Mouse (Mus musculus): ENCODE data around the gene Apol11b. TPM values are rescaled to one million over a fixed set of nuclear protein-coding genes. Genes with fewer than 3 reads are reported as not detected.
"Not testable (repeated sequence)": the region's sequence is repeated elsewhere in the genome, so short reads cannot be mapped to it uniquely, and the experiment has no call there.

Gene Apol11b
- not detected for total RNA-seq (2021)

- DNase-seq (ENCODE audit: extremely low spot score in 1 of 2, low spot score in 2 of 2); intact Hi-C loops (cut with DNase I): not testable (repeated sequence)
These were observed at the start of gene Apol11b for GRCm38 (mm10) chr15:77643176-77643575. Gene Apol11b, minus strand, starts transcription at chr15:77643286.

DNA sequence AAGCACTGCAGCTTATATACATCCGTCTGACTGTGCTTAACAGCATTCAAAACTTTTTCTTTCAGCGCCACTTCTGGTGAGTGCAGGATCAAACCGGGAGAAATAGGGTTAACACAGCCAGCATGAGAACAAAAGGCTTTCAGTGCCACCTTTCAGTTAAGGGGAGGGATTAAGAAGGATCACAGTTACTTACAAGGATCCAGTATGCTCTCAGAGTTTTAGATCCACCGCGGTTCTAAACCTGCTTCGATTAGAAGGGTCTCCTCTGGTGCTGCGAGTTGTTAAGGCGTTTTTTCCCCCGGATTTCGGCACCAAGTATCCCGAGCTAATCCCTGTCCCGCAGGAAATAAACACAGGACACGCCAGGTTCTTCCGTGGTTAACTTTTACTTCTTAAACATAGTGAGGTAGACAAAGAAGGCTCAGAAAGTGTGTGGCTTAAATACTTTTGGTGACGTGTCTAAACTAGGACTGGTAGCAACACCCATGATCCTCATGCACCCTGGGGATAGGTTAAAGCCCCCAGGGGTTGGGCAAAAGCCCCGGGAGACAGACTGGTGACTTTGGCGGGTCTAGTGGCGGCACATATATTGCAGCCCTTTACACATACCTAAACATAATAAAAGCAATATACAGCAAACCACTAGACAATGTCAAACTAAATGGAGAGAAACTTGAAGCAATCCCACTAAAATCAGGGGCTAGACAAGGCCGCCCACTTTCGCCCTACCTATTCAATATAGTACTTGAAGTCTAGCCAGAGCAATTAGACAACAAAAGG lies 48.6 kb upstream of the Apol11b start:
- DNase-seq (ENCODE audit: extremely low spot score in 1 of 2, low spot score in 2 of 2); intact Hi-C loops (cut with DNase I): not testable (repeated sequence)

DNA sequence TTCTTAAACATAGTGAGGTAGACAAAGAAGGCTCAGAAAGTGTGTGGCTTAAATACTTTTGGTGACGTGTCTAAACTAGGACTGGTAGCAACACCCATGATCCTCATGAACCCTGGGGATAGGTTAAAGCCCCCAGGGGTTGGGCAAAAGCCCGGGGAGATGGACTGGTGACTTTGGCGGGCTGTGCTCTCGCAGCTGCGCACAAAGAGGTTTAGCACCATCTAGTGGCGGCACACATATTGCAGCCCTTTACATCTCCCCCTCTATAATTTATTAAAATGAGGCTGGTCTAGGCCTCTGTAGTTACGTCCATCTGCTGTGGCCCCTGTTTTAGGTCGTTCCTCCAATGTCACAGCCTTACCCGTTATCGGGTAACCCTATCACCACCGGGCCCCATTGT lies 40.9 kb upstream of the Apol11b start:
- DNase-seq (ENCODE audit: extremely low spot score in 1 of 2, low spot score in 2 of 2) = peak in 1 of 2 experiments; percentile 36
- intact Hi-C loops (cut with DNase I) = not testable (repeated sequence)

- DNase-seq (ENCODE audit: extremely low spot score in 1 of 2, low spot score in 2 of 2); intact Hi-C loops (cut with DNase I): not testable (repeated sequence)
These were observed 31.0 kb upstream of the Apol11b start for GRCm38 (mm10) chr15:77674081-77674480.

DNA sequence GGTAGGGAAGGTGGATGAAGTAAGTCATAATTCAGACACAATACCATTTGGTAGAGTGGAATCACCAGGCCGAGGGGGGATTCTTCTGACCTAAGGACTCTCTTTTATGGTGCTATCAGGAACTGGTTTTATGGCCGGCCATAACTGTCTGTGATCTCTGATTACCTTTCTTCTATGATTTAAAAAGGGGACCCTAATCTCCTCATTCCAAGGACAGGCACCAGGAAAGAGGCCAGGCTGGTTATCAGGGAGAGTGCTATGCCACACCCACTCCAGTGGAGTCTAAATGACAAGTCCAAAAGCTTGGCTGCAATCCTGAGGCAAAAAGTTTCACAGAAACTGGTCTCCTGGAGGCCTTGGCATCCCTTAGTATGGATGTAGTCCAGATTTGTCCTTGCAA lies 18.8 kb upstream of the Apol11b start:
- intact Hi-C loops (cut with DNase I); DNase-seq (ENCODE audit: extremely low spot score in 1 of 2, low spot score in 2 of 2): not testable (repeated sequence)

GRCm38 (mm10) chr15:77659773-77660172 lies 16.7 kb upstream of the Apol11b start:
- intact Hi-C loops (cut with DNase I); DNase-seq (ENCODE audit: extremely low spot score in 1 of 2, low spot score in 2 of 2): not testable (repeated sequence)

DNA sequence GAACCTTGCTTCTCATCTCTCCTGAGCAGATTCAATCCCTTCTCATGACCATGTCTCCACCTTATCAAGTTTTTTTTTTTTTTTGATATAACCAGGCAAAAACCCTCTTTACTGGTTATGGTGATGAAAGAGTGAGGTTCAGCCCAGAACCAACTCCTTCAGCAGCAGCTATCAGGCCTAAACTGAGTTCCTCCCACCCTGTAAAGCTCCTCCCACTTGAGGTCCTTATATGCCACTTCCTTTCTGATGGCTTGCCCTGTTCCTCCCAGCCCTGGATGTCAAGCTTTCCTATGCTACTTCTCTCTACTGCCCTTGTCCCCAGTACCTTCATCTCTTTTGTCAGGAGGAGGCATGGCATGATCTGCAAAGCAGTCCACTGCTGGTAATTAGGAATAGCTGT lies 8.1 kb upstream of the Apol11b start:
- DNase-seq (ENCODE audit: extremely low spot score in 1 of 2, low spot score in 2 of 2) = not testable (repeated sequence)

DNA sequence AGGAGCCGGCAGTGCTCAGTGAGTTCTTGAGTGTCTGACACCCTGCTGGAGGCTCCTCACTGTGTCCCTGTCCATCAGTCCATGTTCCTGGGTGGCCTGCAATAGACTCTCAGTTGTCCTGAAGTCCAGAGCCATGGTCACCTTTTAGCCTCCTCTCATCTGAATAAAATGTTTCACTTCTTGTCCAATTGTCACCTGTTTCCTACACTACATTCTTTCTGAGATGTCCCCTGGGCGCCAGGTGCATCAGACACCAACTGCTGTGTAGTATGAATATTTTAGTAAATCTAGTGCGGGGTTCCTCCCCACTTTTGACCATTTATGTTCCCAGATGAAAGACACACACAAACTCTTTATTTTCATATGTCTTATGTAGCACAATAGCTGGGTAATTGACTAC lies 13.3 kb downstream of the Apol11b start:
- not testable (repeated sequence) for DNase-seq (ENCODE audit: extremely low spot score in 1 of 2, low spot score in 2 of 2)
- intact Hi-C loops (cut with DNase I) = loop anchor here (5.0 kb wide), 1 partner anchor 108 kb away; no protein-coding TSS in a partner anchor

More for the DNA sequence above, 8.1 kb upstream of the Apol11b start:
- intact Hi-C loops (cut with DNase I) = not testable (repeated sequence)

GRCm38 (mm10) chr15:77628647-77629046 lies 14.4 kb downstream of the Apol11b start:
- intact Hi-C loops (cut with DNase I); DNase-seq (ENCODE audit: extremely low spot score in 1 of 2, low spot score in 2 of 2): not testable (repeated sequence)

- DNase-seq (ENCODE audit: extremely low spot score in 1 of 2, low spot score in 2 of 2); intact Hi-C loops (cut with DNase I): not testable (repeated sequence)
These were observed 16.6 kb downstream of the Apol11b start for GRCm38 (mm10) chr15:77626471-77626870.

GRCm38 (mm10) chr15:77624710-77625109 lies 18.4 kb downstream of the Apol11b start:
- intact Hi-C loops (cut with DNase I) = no loop called here
- no peak for DNase-seq (ENCODE audit: extremely low spot score in 1 of 2, low spot score in 2 of 2)

GRCm38 (mm10) chr15:77606069-77606468 lies 37.0 kb downstream of the Apol11b start:
- intact Hi-C loops (cut with DNase I) = no loop called here
- DNase-seq (ENCODE audit: extremely low spot score in 1 of 2, low spot score in 2 of 2) = no peak

DNA sequence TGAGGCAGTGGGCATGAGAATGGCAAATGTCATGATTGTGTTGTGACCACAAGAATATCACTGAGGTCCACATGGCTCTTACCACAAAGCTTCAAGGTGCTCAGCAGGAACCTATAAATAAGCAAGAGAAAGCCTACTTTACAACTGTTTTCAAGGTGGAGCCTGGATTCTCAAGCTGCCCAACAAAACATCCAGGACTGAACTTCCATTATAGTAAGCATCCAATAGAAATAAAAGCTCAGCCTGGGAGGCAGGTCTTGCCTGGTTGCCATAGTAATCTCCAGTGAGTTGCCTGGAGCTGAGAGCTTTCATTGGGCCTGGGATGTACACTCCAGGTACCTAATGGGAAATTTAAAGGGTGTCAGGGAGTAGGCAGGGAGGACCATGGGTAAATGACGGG lies 44.1 kb downstream of the Apol11b start, which contains the start of gene Gm36245:
Gene Gm36245, plus strand, starts transcription at position 301 of the 400 bp plus-strand sequence.
- DNase-seq (ENCODE audit: extremely low spot score in 1 of 2, low spot score in 2 of 2) = no peak
- intact Hi-C loops (cut with DNase I) = no loop called here

GRCm38 (mm10) chr15:77598429-77598828 lies 44.7 kb downstream of the Apol11b start:
- intact Hi-C loops (cut with DNase I) = no loop called here
- no peak for DNase-seq (ENCODE audit: extremely low spot score in 1 of 2, low spot score in 2 of 2)

DNA sequence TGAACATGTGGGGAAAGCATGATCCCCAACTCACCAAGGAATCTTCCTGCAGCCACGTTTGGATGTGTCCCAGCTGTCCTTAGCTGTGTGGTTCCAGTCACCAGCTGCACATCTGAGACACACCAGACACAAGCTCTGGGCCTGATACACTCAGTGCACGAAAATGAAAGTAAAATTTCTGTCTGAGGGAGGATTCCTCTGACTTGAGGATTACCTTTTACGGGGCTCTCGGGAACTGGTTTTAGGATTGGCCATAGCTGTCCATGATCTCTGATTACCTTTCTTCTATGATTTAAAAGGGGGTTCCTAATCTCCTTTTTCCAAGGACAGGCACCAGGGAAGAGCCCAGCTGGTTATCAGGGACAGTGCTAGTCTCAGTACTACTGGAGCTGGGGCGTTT lies 47.1 kb downstream of the Apol11b start, which contains the start of gene Apol10b:
Gene Apol10b, minus strand, starts transcription at position 165 of the 400 bp plus-strand sequence.
- intact Hi-C loops (cut with DNase I) = no loop called here
- DNase-seq (ENCODE audit: extremely low spot score in 1 of 2, low spot score in 2 of 2) = no peak

DNA sequence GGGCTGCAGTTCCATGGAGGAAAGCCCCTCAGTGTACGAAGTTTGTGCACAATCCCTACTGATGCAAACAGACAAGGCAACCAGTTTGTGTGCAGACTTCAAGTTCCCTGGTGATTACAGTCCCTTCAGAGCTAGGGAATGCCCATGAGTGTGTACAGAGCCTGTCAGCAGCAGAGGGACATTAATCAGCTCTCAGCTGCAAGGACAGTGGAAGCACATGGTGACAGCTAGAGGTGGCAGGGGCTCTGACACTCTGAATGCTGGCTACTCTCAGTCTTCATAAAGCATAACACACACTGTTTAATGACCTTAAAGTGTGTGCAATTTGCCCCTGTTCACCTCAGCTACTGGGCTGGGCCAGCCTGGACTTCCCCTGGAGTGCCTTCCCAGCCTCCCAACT lies 49.5 kb downstream of the Apol11b start:
- DNase-seq (ENCODE audit: extremely low spot score in 1 of 2, low spot score in 2 of 2) = no peak
- intact Hi-C loops (cut with DNase I) = no loop called here

GRCm38 (mm10) chr15:77590881-77591280 lies 52.2 kb downstream of the Apol11b start:
- no peak for DNase-seq (ENCODE audit: extremely low spot score in 1 of 2, low spot score in 2 of 2)
- intact Hi-C loops (cut with DNase I) = no loop called here

DNA sequence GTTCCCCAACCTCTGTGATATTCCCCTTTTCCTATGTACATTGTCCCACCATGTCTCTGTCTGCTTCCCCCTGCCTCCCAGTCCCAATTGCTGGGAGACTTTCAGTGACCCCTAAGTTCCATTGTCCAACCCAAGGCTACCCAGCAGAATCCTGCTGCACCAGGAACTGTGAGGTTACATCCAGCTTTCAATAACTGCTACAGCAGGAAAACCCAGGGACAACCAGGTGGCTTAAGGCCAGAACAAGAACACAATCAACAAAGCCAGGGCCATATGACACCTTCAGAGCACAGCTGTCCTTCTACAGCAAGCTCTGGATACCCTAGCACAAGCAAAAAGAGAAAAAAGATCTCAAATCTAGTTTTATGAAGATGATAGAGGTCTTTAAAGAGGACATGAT lies 54.1 kb downstream of the Apol11b start:
- intact Hi-C loops (cut with DNase I) = no loop called here
- no peak for DNase-seq (ENCODE audit: extremely low spot score in 1 of 2, low spot score in 2 of 2)

DNA sequence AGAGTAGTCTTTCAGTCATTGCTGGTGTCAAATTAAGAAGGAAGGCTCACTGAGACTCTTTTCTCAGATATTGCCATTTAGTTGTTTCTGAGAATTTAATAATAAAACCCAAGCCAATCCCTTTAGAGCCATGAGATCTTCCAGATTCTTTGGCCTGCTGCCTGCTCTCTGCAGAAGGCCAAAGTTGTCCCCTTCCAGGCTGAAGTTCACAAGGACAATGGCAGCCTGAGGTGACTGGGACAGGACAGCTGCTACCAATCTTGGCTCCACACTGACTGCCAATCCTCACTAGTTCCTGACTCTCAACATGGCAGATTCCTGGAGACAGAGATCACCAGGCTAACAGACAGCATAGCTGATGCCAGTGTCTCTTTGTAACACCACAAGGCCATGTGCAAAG lies 56.1 kb downstream of the Apol11b start:
- no peak for DNase-seq (ENCODE audit: extremely low spot score in 1 of 2, low spot score in 2 of 2)
- intact Hi-C loops (cut with DNase I) = no loop called here

Measured in left cerebral cortex, postnatal 10 days (tissue).